Comparison of ENCODE assay signal across 8 mouse cellular contexts in genomic region chr2:31263746-31264378, GRCm38 (mm10). TPM values are rescaled to one million over a fixed set of nuclear protein-coding genes. Genes with fewer than 3 reads are reported as not detected.
A peak's percentile ranks its signal among the peaks of the same experiment; 100 is the strongest.
DNase-seq lines count a peak whose midpoint lies in the region; ATAC-seq and TF ChIP-seq lines count a peak whose summit lies in the region.
"Had no signal": no experiment of that assay in that cellular context is flagged by ENCODE, and none has a peak within 500 bp of the region (broad histone marks: within the 10 kb centered on the region; RNA-seq: fewer than 3 reads in every experiment).

No protein-coding gene starts in this region.

- peak overlapping the region; percentile 18; the same call in 1 of the 2 replicates for H3K9ac ChIP-seq in embryonic facial prominence, embryonic 11.5 days (replicated peaks; ENCODE audit: low read length)
- no peak overlapping the region for H3K9ac ChIP-seq in intestine, postnatal 0 days (ENCODE audit: low read depth, low read length)
- no peak overlapping the region for H3K9ac ChIP-seq in neural tube, embryonic 11.5 days (ENCODE audit: low read length)

- DNase-seq in brain, adult 2 months (ENCODE audit: low read depth, low spot score), result peak; percentile 96
- peak; percentile 40 for DNase-seq in embryonic facial prominence, embryonic 11.5 days (ENCODE audit: low spot score)
- peak; percentile 77 to 79 for DNase-seq in heart, adult 18-20 months
- peak; percentile 85 to 88 for DNase-seq in left cerebral cortex, postnatal 25 days (ENCODE audit: low spot score in 2 of 2)
- DNase-seq in neural tube, embryonic 11.5 days (ENCODE audit: low spot score), result no peak
- peak; percentile 73 to 85 for DNase-seq in urinary bladder, postnatal 36 days (ENCODE audit: low spot score in 2 of 2)

- TF ChIP-seq CTCF in intestine, postnatal 0 days (IDR thresholded peaks at IDR 0.05; ENCODE audit: low read depth), result no peak; the same call in 1 of the 2 replicates

- H3K4me2 ChIP-seq in embryonic facial prominence, embryonic 11.5 days (ENCODE audit: low read depth, low read length), result no peak overlapping the region
- H3K4me2 ChIP-seq in intestine, postnatal 0 days (replicated peaks; ENCODE audit: low read depth), result no peak overlapping the region
- H3K4me2 ChIP-seq in neural tube, embryonic 11.5 days (ENCODE audit: low read depth), result no peak overlapping the region

- H3K9me3 ChIP-seq in embryonic facial prominence, embryonic 11.5 days (replicated peaks; ENCODE audit: control insufficient read depth, low read length), result no peaks in the 10 kb centered on the region
- H3K9me3 ChIP-seq in intestine, postnatal 0 days (ENCODE audit: control insufficient read depth), result no peaks in the 10 kb centered on the region
- no peaks in the 10 kb centered on the region for H3K9me3 ChIP-seq in neural tube, embryonic 11.5 days (ENCODE audit: control insufficient read depth, low read length)

- 52% methylated on average over 10 of the region's 10 CpGs for WGBS in embryonic facial prominence, embryonic 11.5 days
- WGBS in intestine, postnatal 0 days, result 42% methylated on average over 10 of the region's 10 CpGs
- WGBS in neural tube, embryonic 11.5 days, result 61% methylated on average over 10 of the region's 10 CpGs

- ATAC-seq in embryonic facial prominence, embryonic 11.5 days (replicated peaks; ENCODE audit: insufficient number of reproducible peaks, low FRiP score, low TSS enrichment, low read depth), result no peak
- 0 out of 2 replicates have a peak, but pooled peaks have one; percentile 9 for ATAC-seq in intestine, postnatal 0 days
- no peak for ATAC-seq in neural tube, embryonic 11.5 days (ENCODE audit: insufficient read depth, low FRiP score, low TSS enrichment)

- no peak overlapping the region; the same call in 1 of the 2 replicates for H3K27ac ChIP-seq in embryonic facial prominence, embryonic 11.5 days (replicated peaks; ENCODE audit: low read depth, low read length)
- no peak overlapping the region for H3K27ac ChIP-seq in intestine, postnatal 0 days (ENCODE audit: low read depth, low read length)
- H3K27ac ChIP-seq in neural tube, embryonic 11.5 days (ENCODE audit: low read depth, low read length), result peak overlapping the region; percentile 44; the same call in 1 of the 2 replicates

- intact Hi-C loops in left cerebral cortex, postnatal 25 days (cut with DNase I), result no loop called here

- no peaks in the 10 kb centered on the region; the same call in 1 of the 2 replicates for H3K36me3 ChIP-seq in embryonic facial prominence, embryonic 11.5 days (replicated peaks; ENCODE audit: control insufficient read depth, insufficient read depth, low read depth, low read length)
- no peaks in the 10 kb centered on the region for H3K36me3 ChIP-seq in intestine, postnatal 0 days (ENCODE audit: control insufficient read depth, insufficient read depth)
- H3K36me3 ChIP-seq in neural tube, embryonic 11.5 days (ENCODE audit: control insufficient read depth, insufficient read depth, low read length), result no peaks in the 10 kb centered on the region

- H3K27me3 ChIP-seq in embryonic facial prominence, embryonic 11.5 days (ENCODE audit: control insufficient read depth, insufficient read depth, low read length), result no peaks in the 10 kb centered on the region
- no peaks in the 10 kb centered on the region for H3K27me3 ChIP-seq in intestine, postnatal 0 days (replicated peaks; ENCODE audit: control insufficient read depth, insufficient read depth, low read length)
- H3K27me3 ChIP-seq in neural tube, embryonic 11.5 days (ENCODE audit: control insufficient read depth, insufficient read depth, low read length), result no peaks in the 10 kb centered on the region

- H3K4me1 ChIP-seq in embryonic facial prominence, embryonic 11.5 days (ENCODE audit: control insufficient read depth, insufficient read depth, low read length), result peaks cover 3% of the 10 kb centered on the region; the same call in 1 of the 2 replicates
- 0 out of 2 replicates have a peak, but pooled peaks cover 5% of the 10 kb centered on the region for H3K4me1 ChIP-seq in intestine, postnatal 0 days (replicated peaks; ENCODE audit: control insufficient read depth, insufficient read depth, low read length)
- H3K4me1 ChIP-seq in neural tube, embryonic 11.5 days (ENCODE audit: control insufficient read depth, insufficient read depth, low read length), result peaks cover 37% of the 10 kb centered on the region

- H3K4me3 ChIP-seq in embryonic facial prominence, embryonic 11.5 days (ENCODE audit: low read depth, low read length), result no peak overlapping the region
- no peak overlapping the region for H3K4me3 ChIP-seq in intestine, postnatal 0 days (ENCODE audit: low read depth, low read length)
- no peak overlapping the region for H3K4me3 ChIP-seq in neural tube, embryonic 11.5 days (ENCODE audit: low read depth, low read length)

RNA-seq across cellular contexts. Expression of gene Ncs1, which starts 18.2 kb away (rescaled TPM):
- 59.5 and 60.3 TPM in 2 replicates for polyA plus RNA-seq in embryonic facial prominence, embryonic 11.5 days (2014; fragmentation: Nextera tagmentation; extraction: Ambion mirVana)
- 10 to 100 TPM; 12.2 to 12.7 TPM for total RNA-seq in heart, adult 18-20 months (2021)
- 8.4 and 8.5 TPM in 2 replicates for polyA plus RNA-seq in intestine, postnatal 0 days (2015; fragmentation: Nextera tagmentation; extraction: Ambion mirVana)
- 100 to 1,000 TPM; 196 to 203 TPM for total RNA-seq in left cerebral cortex, postnatal 25 days (2021)
- 84.4 and 95.5 TPM in 2 replicates for polyA plus RNA-seq in neural tube, embryonic 11.5 days (2014; fragmentation: Nextera tagmentation; extraction: Ambion mirVana)
- total RNA-seq: neutrophil, adult 5-6 weeks had no signal

RNA-seq across cellular contexts. Expression of gene Hmcn2, which starts 50.4 kb away (rescaled TPM):
- polyA plus RNA-seq in embryonic facial prominence, embryonic 11.5 days (2014; fragmentation: Nextera tagmentation; extraction: Ambion mirVana), result 0.10 TPM in 1 of 2 replicates, not detected in the other
- 1 to 10 TPM; 6.1 to 7.3 TPM for total RNA-seq in heart, adult 18-20 months (2021)
- polyA plus RNA-seq in intestine, postnatal 0 days (2015; fragmentation: Nextera tagmentation; extraction: Ambion mirVana), result 5.5 and 8.1 TPM in 2 replicates
- under 1 TPM; 0.21 to 0.32 TPM for total RNA-seq in left cerebral cortex, postnatal 25 days (2021)
- polyA plus RNA-seq in neural tube, embryonic 11.5 days (2014; fragmentation: Nextera tagmentation; extraction: Ambion mirVana), result 0.17 and 0.23 TPM in 2 replicates
- total RNA-seq: neutrophil, adult 5-6 weeks had no signal
